Mouse (Mus musculus): ENCODE measurements around the gene Zfp772. TPM values are rescaled to one million over a fixed set of nuclear protein-coding genes. Genes with fewer than 3 reads are reported as not detected.

Zfp772 gene
- 2.0 TPM for polyA plus RNA-seq (2017; shearing (Covaris generic))

DNA sequence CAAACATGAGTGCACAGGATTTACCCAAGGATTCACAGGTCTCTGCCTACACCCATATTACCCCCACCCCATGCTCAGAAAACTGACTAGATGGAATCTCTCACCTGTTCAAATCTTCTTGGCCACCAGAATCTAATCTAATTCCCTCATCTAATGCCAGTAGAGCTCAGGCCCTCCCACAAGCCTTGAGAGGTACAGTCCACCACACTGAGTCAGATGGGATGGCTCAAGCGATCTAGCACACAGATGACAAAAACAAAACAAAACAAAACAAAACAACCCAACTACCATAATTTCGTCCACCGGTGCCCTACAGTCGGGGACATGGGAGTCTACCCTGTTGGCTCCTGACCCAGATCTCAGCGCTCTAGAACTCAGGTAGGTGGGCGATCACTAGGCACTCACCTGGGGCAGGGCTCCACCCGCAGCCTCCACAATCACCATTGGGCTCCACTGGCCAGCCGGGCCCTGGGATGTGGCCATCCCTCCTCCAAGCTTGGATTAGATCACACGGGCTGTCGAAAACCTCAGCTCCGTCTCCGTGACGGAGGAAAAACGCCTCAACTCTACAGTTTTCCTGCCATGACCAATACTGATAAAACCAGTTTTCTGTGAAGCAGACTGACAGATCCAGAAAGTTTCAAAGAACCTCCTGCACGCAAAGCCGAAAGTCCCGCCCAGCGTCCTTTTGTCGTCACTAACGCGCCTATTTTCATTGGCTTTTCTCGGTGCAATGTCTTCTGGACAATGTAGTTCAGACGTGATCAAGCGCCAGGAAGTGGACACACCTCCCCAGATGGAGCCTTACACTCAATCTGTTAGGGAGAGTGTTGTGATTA, at the start of gene Zfp772:
TSS of gene Zfp772 (minus strand) at position 686 of the 839 bp plus-strand sequence.

DNA sequence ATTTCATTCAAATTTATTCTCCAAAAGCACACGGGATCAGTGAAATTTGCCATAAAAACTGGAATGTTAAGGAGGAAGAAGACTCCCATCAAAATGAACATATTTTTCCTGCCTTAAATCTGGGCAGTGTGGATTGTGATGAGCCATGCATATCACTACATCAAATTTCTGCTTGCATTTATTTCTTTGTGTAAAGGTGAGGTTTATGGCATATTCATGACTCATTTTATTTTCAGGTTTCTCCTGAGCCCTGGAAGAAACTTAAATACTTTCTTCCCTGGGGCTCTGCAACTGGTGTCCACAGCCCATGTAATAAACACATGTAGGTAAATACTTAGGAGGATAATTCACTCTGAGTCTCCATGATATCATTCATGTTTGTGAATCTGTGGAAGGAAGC, 37.4 kb upstream of the Zfp772 start, which contains the start of gene Vmn2r29:
TSS of gene Vmn2r29 (minus strand) at position 101 of the 400 bp plus-strand sequence.

DNA sequence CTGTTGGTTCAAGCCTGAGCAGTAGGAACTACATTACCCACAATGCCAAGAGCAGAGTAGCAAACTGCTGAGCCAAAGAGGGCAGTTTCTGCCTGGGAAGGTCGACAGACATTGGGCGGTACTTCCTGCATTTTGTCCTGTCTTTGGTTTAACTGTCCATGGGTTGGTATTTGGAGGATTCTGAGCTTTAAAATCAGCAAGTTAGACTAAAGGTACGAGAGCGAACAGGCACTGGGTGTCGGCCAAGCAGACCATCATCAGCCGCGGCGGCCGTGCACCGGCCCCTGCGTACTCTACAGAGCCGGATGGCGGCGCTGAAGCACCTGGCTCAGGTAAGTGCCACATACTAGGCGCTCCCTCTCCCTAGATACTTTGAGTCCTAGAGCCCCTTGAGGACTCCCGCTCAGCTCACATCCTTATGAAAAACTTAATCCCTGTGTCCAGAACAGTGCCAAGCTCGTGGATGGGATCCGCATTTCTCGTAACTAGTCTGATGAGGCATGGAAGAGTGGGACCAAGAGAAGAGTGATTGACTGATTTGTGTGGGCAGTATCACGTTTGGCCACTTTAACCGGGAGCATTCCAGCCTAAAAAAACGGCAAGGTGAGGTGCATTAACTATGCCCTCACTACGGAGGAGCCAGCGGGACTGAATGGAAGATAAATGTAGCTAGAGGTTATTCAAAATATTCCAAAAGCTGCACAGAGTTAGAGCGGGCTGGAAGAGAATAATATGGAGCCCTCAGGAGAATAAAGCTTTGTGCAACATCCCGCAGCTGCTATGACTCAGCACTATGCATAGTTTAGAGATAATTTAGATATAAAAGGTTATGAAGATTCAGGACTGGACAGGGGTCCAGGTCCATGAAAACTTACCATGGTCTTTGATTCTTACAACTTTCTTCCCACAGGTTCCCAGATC, 38.3 kb downstream of the Zfp772 start, which contains the start of gene Zfp418:
TSS of gene Zfp418 (plus strand) at position 104 of the 921 bp plus-strand sequence.

Other genes with a start within 250 kb of the Zfp772 start
- not detected for gene Aurkc, start 214.7 kb downstream of the Zfp772 start, polyA plus RNA-seq (2017; shearing (Covaris generic))
- 67.5 TPM for gene Zfp954, start 88.5 kb downstream of the Zfp772 start, polyA plus RNA-seq (2017; shearing (Covaris generic))
- 24.0 TPM for gene Zfp773, start 73.2 kb downstream of the Zfp772 start, polyA plus RNA-seq (2017; shearing (Covaris generic))
- gene Zfp418, start 38.7 kb downstream of the Zfp772 start, polyA plus RNA-seq (2017; shearing (Covaris generic)), result 1.4 TPM
- gene Vmn2r29, start 37.3 kb upstream of the Zfp772 start, polyA plus RNA-seq (2017; shearing (Covaris generic)), result not detected
- gene Gm45844, start 68.3 kb upstream of the Zfp772 start, polyA plus RNA-seq (2017; shearing (Covaris generic)), result 0.85 TPM
- gene Clcn4, start 90.9 kb upstream of the Zfp772 start, polyA plus RNA-seq (2017; shearing (Covaris generic)), result 65.0 TPM
- not detected for gene Vmn2r30, start 127.6 kb upstream of the Zfp772 start, polyA plus RNA-seq (2017; shearing (Covaris generic))
- not detected for gene Gm45783, start 164.6 kb upstream of the Zfp772 start, polyA plus RNA-seq (2017; shearing (Covaris generic))
- gene Vmn2r31, start 189.7 kb upstream of the Zfp772 start, polyA plus RNA-seq (2017; shearing (Covaris generic)), result 0.20 TPM

Measured in effector memory CD4-positive, alpha-beta T cell, adult 7 months (primary cell).